In genomic region chr15:8443168-8443925, GRCm38 (mm10) we compare ENCODE assay signal across 8 mouse cellular contexts. TPM values are rescaled to one million over a fixed set of nuclear protein-coding genes. Genes with fewer than 3 reads are reported as not detected.
DNase-seq lines count a peak whose midpoint lies in the region; ATAC-seq lines count a peak whose summit lies in the region.

No protein-coding gene starts in this region.

- ATAC-seq in hematopoietic stem cell, adult 5-6 weeks (replicated peaks in 1 of 2; ENCODE audit: insufficient read depth in 1 of 2, low FRiP score in 2 of 2, low TSS enrichment in 1 of 2, low read depth in 1 of 2, poor library complexity in 2 of 2, severe bottlenecking in 2 of 2): peak; percentile 9 to 41; a peak in 2 of 4 replicates

- DNase-seq in Muller cell, postnatal 12 days (ENCODE audit: inconsistent ontology term): peak; percentile 61
- peak; percentile 67 to 81 for DNase-seq in cerebellum, adult 18-20 months
- DNase-seq in forelimb bud, embryonic 11.5 days (ENCODE audit: low read depth, low spot score): peak; percentile 54
- DNase-seq in layer of hippocampus, adult 9-11 months: peak; percentile 53
- peak; percentile 75 for DNase-seq in lung, postnatal 14 days
- peak; percentile 72 for DNase-seq in retina, embryonic 14.5 days (ENCODE audit: low spot score)
- peak; percentile 70 to 72 for DNase-seq in thymus, postnatal 36 days

RNA-seq across cellular contexts. Expression of gene Nipbl, which starts 0.9 kb away (rescaled TPM):
- 58.9 and 64.7 TPM in 2 replicates for total RNA-seq in hematopoietic stem cell, adult 5-6 weeks (2017)

Comparison
In these comparisons a context has a peak if more than half of its experiments do, and no peak if none do; other contexts are left out.
1. Peak in every context shown above with its lines: DNase-seq and ATAC-seq.